Mouse (Mus musculus) forebrain, embryonic 14.5 days (tissue): ENCODE measurements around the gene Dguok. TPM values are rescaled to one million over a fixed set of nuclear protein-coding genes. Genes with fewer than 3 reads are reported as not detected.

Experiments used
- ATAC-seq: fragments of 200-750 bp; cut with Nextera tagmentation; 2 replicates; pipeline ENCODE4 v1.8.0; 2017; ENCODE audit warnings: mild to moderate bottlenecking, moderate library complexity
- DNase-seq: peaks from one replicate; pipeline ENCODE4 v3.0.0-alpha.2; 2015; ENCODE audit warnings: low spot score
- H3K27ac ChIP-seq: fragments of 300-500 bp; sonication (generic); 2 replicates; pipeline ENCODE4 v1.5.1; 2014; ENCODE audit warnings: low read depth, mild to moderate bottlenecking, control low read depth, low read length, moderate library complexity
- H3K27me3 ChIP-seq: fragments of 300-500 bp; sonication (generic); replicated peaks from 2 replicates; pipeline ENCODE4 v1.6.1; 2014; ENCODE audit warnings: low read length, control low read depth, mixed read lengths; ENCODE audit not compliant: control insufficient read depth, insufficient read depth
- H3K36me3 ChIP-seq: fragments of 300-500 bp; sonication (generic); 2 replicates; pipeline ENCODE4 v1.6.1; 2014; ENCODE audit warnings: low read length, control low read depth; ENCODE audit not compliant: control insufficient read depth, insufficient read depth
- H3K4me1 ChIP-seq: fragments of 300-500 bp; sonication (generic); 2 replicates; pipeline ENCODE4 v1.6.1; 2014; ENCODE audit warnings: antibody characterized with exemption, low read length, control low read depth; ENCODE audit not compliant: control insufficient read depth, insufficient read depth
- H3K4me2 ChIP-seq: fragments of 300-500 bp; sonication (generic); 2 replicates; pipeline ENCODE4 v1.6.1; 2014; ENCODE audit warnings: mild to moderate bottlenecking, control low read depth, low read length
- H3K4me3 ChIP-seq: fragments of 300-500 bp; sonication (generic); 2 replicates; pipeline ENCODE4 v1.5.1; 2014; ENCODE audit warnings: low read depth, low read length, control low read depth
- H3K9ac ChIP-seq: fragments of 300-500 bp; sonication (generic); 2 replicates; pipeline ENCODE4 v1.6.1; 2014; ENCODE audit warnings: mild to moderate bottlenecking, low read length, control low read depth, moderate library complexity
- H3K9me3 ChIP-seq: fragments of 300-500 bp; sonication (generic); replicated peaks from 2 replicates; pipeline ENCODE4 v1.6.1; 2016; ENCODE audit warnings: low read length, control low read depth, mixed read lengths; ENCODE audit not compliant: control insufficient read depth
- WGBS: fragments of 180-500 bp; shearing (Covaris S2); extraction: QIAGEN DNeasy Blood & Tissue Kit; methylation state at CpG from one replicate; pipeline ENCODE4 v1.1.7; 2014; 5-methylcytosine and 5-hydroxymethylcytosine counted together
- polyA plus RNA-seq: library from polyadenylated mRNA; unstranded; fragments of >200 nt; fragmentation: Nextera tagmentation; extraction: Ambion mirVana; gene quantifications from 2 replicates; pipeline ENCODE4 v1.2.1, GENCODE M21; 2014

Dguok gene
- polyA plus RNA-seq, 1 experiment from 2014 or later = 71.1 TPM

DNA sequence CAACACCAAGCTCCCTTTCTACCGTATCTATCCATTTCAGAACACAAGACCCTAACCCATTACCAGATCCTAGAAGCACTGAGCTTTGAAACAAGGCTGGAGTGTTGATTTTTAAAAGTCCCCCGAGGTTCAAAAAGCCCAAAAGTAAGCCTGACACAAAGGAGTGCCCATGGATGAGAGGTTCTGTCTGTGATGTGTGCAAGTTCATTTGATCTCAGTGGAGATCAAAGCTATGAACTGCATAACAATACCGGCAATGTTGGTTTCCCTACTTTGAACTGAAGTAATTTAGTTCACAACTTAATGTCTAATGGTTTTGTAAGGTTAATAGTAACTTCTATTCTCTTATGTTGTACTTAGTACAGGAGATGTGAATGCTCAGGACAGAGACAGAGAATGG lies 69.5 kb downstream of the Dguok start:
- DNase-seq = no peak
- Histone ChIP-seq H3K9ac (no peak overlapping the region), H3K27me3 (no peaks in the 10 kb centered on the region), H3K36me3 (peaks cover 40% of the 10 kb centered on the region), H3K27ac (no peak overlapping the region), H3K4me2 (no peak overlapping the region), H3K4me1 (peaks cover 57% of the 10 kb centered on the region), H3K9me3 (no peaks in the 10 kb centered on the region), H3K4me3 (no peak overlapping the region)
- WGBS = 87% methylated on average over 3 of the region's 3 CpGs
- no peak for ATAC-seq

DNA sequence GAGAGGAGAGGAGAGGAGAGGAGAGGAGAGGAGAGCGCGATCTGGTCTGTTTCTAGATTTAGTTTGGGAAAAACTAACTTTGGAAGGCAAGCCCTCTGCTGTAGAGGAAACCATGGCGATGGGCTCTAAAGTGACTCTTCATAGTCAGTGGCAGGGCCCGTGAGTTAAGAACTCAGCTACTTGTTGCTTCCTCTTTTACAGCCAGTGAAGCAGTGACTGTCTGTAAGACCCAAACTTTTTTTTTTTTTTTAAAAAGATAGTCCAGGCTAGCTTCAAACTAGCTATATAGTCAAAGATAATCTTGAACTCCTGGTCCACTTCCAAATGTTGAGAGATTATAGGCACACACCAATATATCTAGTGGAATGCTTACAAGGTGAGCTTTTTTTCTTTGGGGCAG lies 70.2 kb downstream of the Dguok start:
- Histone ChIP-seq H3K4me1 (peaks cover 51% of the 10 kb centered on the region), H3K27ac (no peak overlapping the region), H3K36me3 (peaks cover 40% of the 10 kb centered on the region), H3K4me3 (no peak overlapping the region), H3K27me3 (no peaks in the 10 kb centered on the region), H3K9me3 (no peaks in the 10 kb centered on the region), H3K9ac (no peak overlapping the region), H3K4me2 (no peak overlapping the region)
- ATAC-seq = no peak
- WGBS = 81% methylated on average over 4 of the region's 4 CpGs
- no peak for DNase-seq

DNA sequence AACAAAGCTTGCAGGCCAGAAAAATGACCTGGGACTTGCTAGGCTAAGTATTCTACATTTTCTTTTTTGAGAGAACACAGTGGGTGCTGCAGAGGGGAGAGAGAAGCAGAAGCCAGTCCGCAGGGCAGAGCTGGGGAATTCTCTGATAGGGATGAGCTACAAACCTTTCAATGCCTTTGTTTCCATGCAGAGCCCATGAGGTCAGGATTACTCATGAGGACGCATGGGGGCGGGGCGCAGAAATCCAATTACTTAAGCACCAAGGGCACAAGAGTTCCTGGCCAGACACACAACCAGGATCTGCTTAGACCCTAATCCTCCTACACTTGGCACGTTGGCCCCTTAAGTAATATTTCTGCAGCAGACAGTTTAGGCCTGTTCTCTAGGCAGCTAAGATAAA lies 71.6 kb downstream of the Dguok start:
- 8% methylated on average over 5 of the region's 5 CpGs for WGBS
- H3K4me2 ChIP-seq = no peak overlapping the region; the same call in 1 of the 2 replicates
- ATAC-seq = no peak
- peaks cover 47% of the 10 kb centered on the region for H3K4me1 ChIP-seq
- peak overlapping the region; percentile 22; the same call in 1 of the 2 replicates for H3K9ac ChIP-seq
- H3K27ac ChIP-seq = no peak overlapping the region
- H3K36me3 ChIP-seq = peaks cover 40% of the 10 kb centered on the region
- peak; percentile 57 for DNase-seq
- H3K4me3 ChIP-seq = no peak overlapping the region
- H3K27me3 ChIP-seq = no peaks in the 10 kb centered on the region
- no peaks in the 10 kb centered on the region for H3K9me3 ChIP-seq

DNA sequence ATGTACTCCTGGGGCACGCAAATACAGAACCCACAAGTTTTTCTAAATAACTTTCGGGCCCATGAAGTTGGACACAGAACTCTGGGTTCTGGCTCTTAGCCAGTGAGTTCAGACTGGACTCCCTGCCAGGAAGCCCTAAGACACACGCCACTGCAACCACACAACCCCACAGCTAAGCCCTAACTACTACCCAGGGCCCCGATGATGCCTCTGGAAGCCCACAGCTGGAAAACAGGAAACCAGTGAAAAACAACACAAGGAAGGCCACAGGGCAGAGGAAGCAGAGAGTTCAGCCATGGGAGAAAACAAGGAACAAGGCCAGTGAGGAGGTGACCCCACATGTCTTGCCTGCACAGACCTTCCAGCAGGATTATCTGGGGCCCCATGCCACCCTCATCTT lies 73.2 kb downstream of the Dguok start:
- Histone ChIP-seq H3K36me3 (peaks cover 39% of the 10 kb centered on the region), H3K4me1 (peaks cover 38% of the 10 kb centered on the region), H3K4me2 (no peak overlapping the region), H3K27me3 (no peaks in the 10 kb centered on the region), H3K9ac (no peak overlapping the region), H3K4me3 (no peak overlapping the region), H3K27ac (no peak overlapping the region), H3K9me3 (no peaks in the 10 kb centered on the region)
- WGBS = 90% methylated on average over 4 of the region's 4 CpGs
- ATAC-seq (no peak), DNase-seq (no peak)

DNA sequence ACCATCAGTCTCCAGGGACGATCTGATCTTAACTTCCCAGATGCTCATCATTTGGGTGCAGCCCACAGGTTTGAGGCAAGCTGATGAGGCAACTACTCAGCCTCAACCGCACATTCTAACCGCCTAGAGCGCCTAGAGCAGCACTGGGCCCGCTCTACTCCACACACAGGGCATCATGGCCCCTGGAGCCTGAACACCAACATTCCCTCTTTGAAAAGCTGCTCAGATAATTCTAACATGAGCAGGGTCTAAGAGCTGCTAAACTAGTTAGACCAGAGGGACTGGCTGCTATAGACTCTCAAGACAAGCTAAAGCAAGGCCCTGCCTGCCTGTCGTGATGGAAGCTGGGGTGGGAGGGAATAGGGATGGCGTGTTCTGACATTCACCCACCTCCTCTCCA lies 73.8 kb downstream of the Dguok start:
- 86% methylated on average over 7 of the region's 7 CpGs for WGBS
- H3K36me3 ChIP-seq = peaks cover 36% of the 10 kb centered on the region
- no peaks in the 10 kb centered on the region for H3K9me3 ChIP-seq
- H3K4me1 ChIP-seq = peaks cover 38% of the 10 kb centered on the region
- no peak for ATAC-seq
- H3K27me3 ChIP-seq = no peaks in the 10 kb centered on the region
- H3K9ac ChIP-seq = no peak overlapping the region
- H3K4me2 ChIP-seq = no peak overlapping the region
- DNase-seq = no peak
- H3K4me3 ChIP-seq = no peak overlapping the region
- H3K27ac ChIP-seq = no peak overlapping the region

Other genes with a start within 250 kb of the Dguok start
- gene Mthfd2, start 181.1 kb downstream of the Dguok start, polyA plus RNA-seq = 25.3 and 27.2 TPM in 2 replicates
- gene Mob1a, start 181.0 kb downstream of the Dguok start, polyA plus RNA-seq = 34.5 and 37.6 TPM in 2 replicates
- gene Bola3, start 157.8 kb downstream of the Dguok start, polyA plus RNA-seq = 66.7 and 93.2 TPM in 2 replicates
- gene Tet3, start 47.9 kb downstream of the Dguok start, polyA plus RNA-seq = 34.9 and 49.5 TPM in 2 replicates
- 1.2 and 1.9 TPM in 2 replicates for gene Actg2, start 29.3 kb upstream of the Dguok start, polyA plus RNA-seq
- 56.5 and 62.7 TPM in 2 replicates for gene Stambp, start 65.8 kb upstream of the Dguok start, polyA plus RNA-seq
- gene Clec4f, start 149.2 kb upstream of the Dguok start, polyA plus RNA-seq = not detected in 2 replicates
- not detected in 2 replicates for gene Cd207, start 170.9 kb upstream of the Dguok start, polyA plus RNA-seq
- not detected in 2 replicates for gene Vax2, start 204.3 kb upstream of the Dguok start, polyA plus RNA-seq
- not detected in 2 replicates for gene Atp6v1b1, start 236.0 kb upstream of the Dguok start, polyA plus RNA-seq